Mouse (Mus musculus): ENCODE results near the gene Ece1.

Ece1 gene

GRCm38 (mm10) chr4:137855741-137856341 is 6.2 kb upstream of the Ece1 start:
- DNase-seq (ENCODE audit: low spot score): no peak

- DNase-seq (ENCODE audit: low spot score): peak; percentile 68
Measured at GRCm38 (mm10) chr4:137857116-137857515, 4.9 kb upstream of the Ece1 start.

GRCm38 (mm10) chr4:137858371-137858770 is 3.7 kb upstream of the Ece1 start:
- no peak for DNase-seq (ENCODE audit: low spot score)

- DNase-seq (ENCODE audit: low spot score): no peak
Measured at GRCm38 (mm10) chr4:137861461-137862011, 501 bp upstream of the Ece1 start.

- no peak for DNase-seq (ENCODE audit: low spot score)
Measured at GRCm38 (mm10) chr4:137862516-137863240, 641 bp downstream of the Ece1 start.

GRCm38 (mm10) chr4:137864031-137864430 is 2.0 kb downstream of the Ece1 start:
- no peak for DNase-seq (ENCODE audit: low spot score)

GRCm38 (mm10) chr4:137864769-137865168 is 2.7 kb downstream of the Ece1 start:
- DNase-seq (ENCODE audit: low spot score): no peak

- no peak for DNase-seq (ENCODE audit: low spot score)
Measured at GRCm38 (mm10) chr4:137865221-137865641, 3.2 kb downstream of the Ece1 start.

- no peak for DNase-seq (ENCODE audit: low spot score)
Measured at GRCm38 (mm10) chr4:137866206-137866863, 4.3 kb downstream of the Ece1 start.

- no peak for DNase-seq (ENCODE audit: low spot score)
Measured at GRCm38 (mm10) chr4:137867225-137867624, 5.2 kb downstream of the Ece1 start.

GRCm38 (mm10) chr4:137867675-137868257 is 5.7 kb downstream of the Ece1 start:
- no peak for DNase-seq (ENCODE audit: low spot score)

- no peak for DNase-seq (ENCODE audit: low spot score)
Measured at GRCm38 (mm10) chr4:137869667-137870274, 7.7 kb downstream of the Ece1 start.

- DNase-seq (ENCODE audit: low spot score): no peak
Measured at GRCm38 (mm10) chr4:137870979-137871378, 8.9 kb downstream of the Ece1 start.

GRCm38 (mm10) chr4:137871431-137871830 is 9.4 kb downstream of the Ece1 start:
- no peak for DNase-seq (ENCODE audit: low spot score)

- DNase-seq (ENCODE audit: low spot score): no peak
Measured at GRCm38 (mm10) chr4:137874337-137874736, 12.3 kb downstream of the Ece1 start.

GRCm38 (mm10) chr4:137874826-137875225 is 12.8 kb downstream of the Ece1 start:
- no peak for DNase-seq (ENCODE audit: low spot score)

GRCm38 (mm10) chr4:137875466-137876092 is 13.5 kb downstream of the Ece1 start:
- no peak for DNase-seq (ENCODE audit: low spot score)

- no peak for DNase-seq (ENCODE audit: low spot score)
Measured at GRCm38 (mm10) chr4:137876834-137877233, 14.8 kb downstream of the Ece1 start.

GRCm38 (mm10) chr4:137877432-137877881 is 15.4 kb downstream of the Ece1 start:
- no peak for DNase-seq (ENCODE audit: low spot score)

- no peak for DNase-seq (ENCODE audit: low spot score)
Measured at GRCm38 (mm10) chr4:137879383-137880156, 17.5 kb downstream of the Ece1 start.

- no peak for DNase-seq (ENCODE audit: low spot score)
Measured at GRCm38 (mm10) chr4:137881445-137881844, 19.4 kb downstream of the Ece1 start.

Data from c-Kit-positive CD71-positive TER-119-positive erythroid progenitor cells, embryonic 14.5 days (primary cell).